Mouse (Mus musculus) kidney, embryonic 14.5 days (tissue): Measurements from ENCODE around the gene Glra4. TPM values are rescaled to one million over a fixed set of nuclear protein-coding genes. Genes with fewer than 3 reads are reported as not detected.

Experiments
- ATAC-seq: fragments of 200-750 bp; cut with Nextera tagmentation; 2 replicates; pipeline ENCODE4 v1.8.0; 2017; ENCODE audit warnings: moderate number of reproducible peaks, mild to moderate bottlenecking, moderate TSS enrichment, moderate library complexity; ENCODE audit not compliant: low FRiP score, low TSS enrichment
- H3K27ac ChIP-seq: fragments of 300-500 bp; sonication (generic); 2 replicates; pipeline ENCODE4 v1.5.1; 2014; ENCODE audit warnings: low read depth, mild to moderate bottlenecking, low read length, moderate library complexity, mixed read lengths
- H3K27me3 ChIP-seq: fragments of 300-500 bp; sonication (generic); 2 replicates; pipeline ENCODE4 v1.6.1; 2014; ENCODE audit warnings: mild to moderate bottlenecking, low read length; ENCODE audit not compliant: control insufficient read depth, insufficient read depth
- H3K36me3 ChIP-seq: fragments of 300-500 bp; sonication (generic); 2 replicates; pipeline ENCODE4 v1.6.1; 2014; ENCODE audit warnings: low read length, mixed read lengths; ENCODE audit not compliant: control insufficient read depth, insufficient read depth
- H3K4me1 ChIP-seq: fragments of 300-500 bp; sonication (generic); 2 replicates; pipeline ENCODE4 v1.6.1; 2014; ENCODE audit warnings: low read length, mixed read lengths; ENCODE audit not compliant: control insufficient read depth, insufficient read depth
- H3K4me2 ChIP-seq: fragments of 300-500 bp; sonication (generic); replicated peaks from 2 replicates; pipeline ENCODE4 v1.6.1; 2014; ENCODE audit warnings: low read depth, mild to moderate bottlenecking, low read length
- H3K4me3 ChIP-seq: fragments of 300-500 bp; sonication (generic); 2 replicates; pipeline ENCODE4 v1.5.1; 2014; ENCODE audit warnings: mild to moderate bottlenecking, low read length
- H3K9ac ChIP-seq: fragments of 300-500 bp; sonication (generic); 2 replicates; pipeline ENCODE4 v1.6.1; 2014; ENCODE audit warnings: low read depth, mild to moderate bottlenecking, low read length, moderate library complexity
- H3K9me3 ChIP-seq: fragments of 300-500 bp; sonication (generic); 2 replicates; pipeline ENCODE4 v1.6.1; 2016; ENCODE audit warnings: low read length; ENCODE audit not compliant: control insufficient read depth
- WGBS: fragments of 180-500 bp; shearing (Covaris S2); extraction: QIAGEN DNeasy Blood & Tissue Kit; methylation state at CpG from one replicate; pipeline ENCODE4 v1.1.7; 2014; 5-methylcytosine and 5-hydroxymethylcytosine counted together
- polyA plus RNA-seq: library from polyadenylated mRNA; unstranded; fragments of >200 nt; fragmentation: Nextera tagmentation; extraction: Ambion mirVana; gene quantifications from 2 replicates; pipeline ENCODE4 v1.2.1, GENCODE M21; 2014

The Glra4 gene
- polyA plus RNA-seq, 1 experiment from 2014 or later, result 0.19 TPM

GRCm38 (mm10) chrX:136778046-136778445 lies 1.9 kb downstream of the Glra4 start:
- Histone ChIP-seq H3K27ac (no peak overlapping the region), H3K4me2 (no peak overlapping the region), H3K36me3 (no peaks in the 10 kb centered on the region), H3K4me3 (no peak overlapping the region), H3K9me3 (no peaks in the 10 kb centered on the region), H3K27me3 (no peaks in the 10 kb centered on the region), H3K9ac (no peak overlapping the region), H3K4me1 (no peaks in the 10 kb centered on the region)
- WGBS, result 81% methylated on average over 3 of the region's 3 CpGs
- ATAC-seq, result no peak

- Histone ChIP-seq H3K4me3 (no peak overlapping the region), H3K9ac (no peak overlapping the region), H3K9me3 (no peaks in the 10 kb centered on the region), H3K4me2 (no peak overlapping the region), H3K27me3 (no peaks in the 10 kb centered on the region), H3K4me1 (no peaks in the 10 kb centered on the region), H3K36me3 (no peaks in the 10 kb centered on the region), H3K27ac (no peak overlapping the region)
- WGBS, result 83% methylated on average over 1 of the region's 1 CpGs
- ATAC-seq, result no peak
Measured at GRCm38 (mm10) chrX:136773035-136773434, 6.9 kb downstream of the Glra4 start.

- Histone ChIP-seq H3K9ac (no peak overlapping the region), H3K27me3 (no peaks in the 10 kb centered on the region), H3K4me2 (no peak overlapping the region), H3K4me3 (no peak overlapping the region), H3K4me1 (no peaks in the 10 kb centered on the region), H3K36me3 (no peaks in the 10 kb centered on the region; the same call in 1 of the 2 replicates), H3K9me3 (no peaks in the 10 kb centered on the region), H3K27ac (no peak overlapping the region)
- 76% methylated on average over 11 of the region's 11 CpGs for WGBS
- ATAC-seq, result 0 out of 2 replicates have a peak, but pooled peaks have one; percentile 46
Measured at GRCm38 (mm10) chrX:136761103-136762074, 18.6 kb downstream of the Glra4 start.

GRCm38 (mm10) chrX:136755464-136755863 lies 24.5 kb downstream of the Glra4 start:
- Histone ChIP-seq H3K4me2 (no peak overlapping the region), H3K9me3 (no peaks in the 10 kb centered on the region), H3K27ac (no peak overlapping the region), H3K9ac (no peak overlapping the region), H3K4me3 (no peak overlapping the region), H3K36me3 (no peaks in the 10 kb centered on the region; the same call in 1 of the 2 replicates), H3K4me1 (no peaks in the 10 kb centered on the region), H3K27me3 (no peaks in the 10 kb centered on the region)
- 92% methylated on average over 3 of the region's 3 CpGs for WGBS
- no peak for ATAC-seq

- Histone ChIP-seq H3K4me1 (no peaks in the 10 kb centered on the region), H3K27me3 (no peaks in the 10 kb centered on the region), H3K9ac (no peak overlapping the region), H3K9me3 (no peaks in the 10 kb centered on the region), H3K4me3 (no peak overlapping the region), H3K27ac (no peak overlapping the region), H3K4me2 (no peak overlapping the region), H3K36me3 (no peaks in the 10 kb centered on the region; the same call in 1 of the 2 replicates)
- WGBS, result 83% methylated on average over 4 of the region's 4 CpGs
- ATAC-seq, result no peak
Measured at GRCm38 (mm10) chrX:136749329-136749728, 30.6 kb downstream of the Glra4 start.

- Histone ChIP-seq H3K27ac (no peak overlapping the region), H3K9me3 (no peaks in the 10 kb centered on the region), H3K4me2 (no peak overlapping the region), H3K9ac (no peak overlapping the region), H3K27me3 (no peaks in the 10 kb centered on the region), H3K36me3 (no peaks in the 10 kb centered on the region; the same call in 1 of the 2 replicates), H3K4me3 (no peak overlapping the region), H3K4me1 (no peaks in the 10 kb centered on the region)
- WGBS, result 81% methylated on average over 8 of the region's 8 CpGs
- no peak for ATAC-seq
Measured at GRCm38 (mm10) chrX:136744663-136745062, 35.3 kb downstream of the Glra4 start.

- no peak for ATAC-seq
- Histone ChIP-seq H3K36me3 (peaks cover 4% of the 10 kb centered on the region; the same call in 1 of the 2 replicates), H3K4me3 (peak within 1 kb of the TSS; percentile 42), H3K4me2 (peak within 1 kb of the TSS; percentile 43), H3K4me1 (no peaks in the 10 kb centered on the region), H3K9ac (peak within 1 kb of the TSS; percentile 66; the same call in 1 of the 2 replicates), H3K9me3 (no peaks in the 10 kb centered on the region), H3K27me3 (no peaks in the 10 kb centered on the region), H3K27ac (peak within 1 kb of the TSS; percentile 90)
- 89% methylated on average over 12 of the region's 12 CpGs for WGBS
Measured at GRCm38 (mm10) chrX:136743459-136743858, 36.5 kb downstream of the Glra4 start, which contains the start of gene Morf4l2. Morf4l2 (minus strand) TSS chrX:136743690.

GRCm38 (mm10) chrX:136742661-136743103 lies 37.3 kb downstream of the Glra4 start:
- peak overlapping the region; percentile 66; the same call in 1 of the 2 replicates for H3K9ac ChIP-seq
- H3K4me2 ChIP-seq, result peak overlapping the region; percentile 43
- peak overlapping the region; percentile 90 for H3K27ac ChIP-seq
- no peaks in the 10 kb centered on the region for H3K9me3 ChIP-seq
- no peak for ATAC-seq
- H3K36me3 ChIP-seq, result peaks cover 9% of the 10 kb centered on the region; the same call in 1 of the 2 replicates
- H3K27me3 ChIP-seq, result no peaks in the 10 kb centered on the region
- H3K4me1 ChIP-seq, result no peaks in the 10 kb centered on the region
- peak overlapping the region; percentile 42 for H3K4me3 ChIP-seq
- 41% methylated on average over 5 of the region's 5 CpGs for WGBS

- WGBS, result 33% methylated on average over 10 of the region's 10 CpGs
- Histone ChIP-seq H3K4me2 (peak overlapping the region; percentile 43), H3K4me1 (no peaks in the 10 kb centered on the region), H3K36me3 (peaks cover 10% of the 10 kb centered on the region; the same call in 1 of the 2 replicates), H3K9ac (peak overlapping the region; percentile 66), H3K27me3 (no peaks in the 10 kb centered on the region), H3K9me3 (no peaks in the 10 kb centered on the region), H3K27ac (peak overlapping the region; percentile 90), H3K4me3 (peak overlapping the region; percentile 42)
- no peak for ATAC-seq
Measured at GRCm38 (mm10) chrX:136742241-136742640, 37.7 kb downstream of the Glra4 start.
